Mouse (Mus musculus) midbrain, embryonic 14.5 days (tissue): ENCODE data around the gene Mgat3. TPM values are rescaled to one million over a fixed set of nuclear protein-coding genes. Genes with fewer than 3 reads are reported as not detected.
A peak's percentile ranks its signal among the peaks of the same experiment; 100 is the strongest.

ENCODE experiments used
- ATAC-seq: fragments of 200-750 bp; cut with Nextera tagmentation; 2 replicates; pipeline ENCODE4 v1.8.0; 2017; ENCODE audit warnings: moderate number of reproducible peaks, moderate library complexity; ENCODE audit not compliant: low FRiP score, low TSS enrichment
- DNase-seq: peaks from one replicate; pipeline ENCODE4 v3.0.0-alpha.2; 2015
- H3K27ac ChIP-seq: fragments of 300-500 bp; sonication (generic); replicated peaks from 2 replicates; pipeline ENCODE4 v1.5.1; 2014; ENCODE audit warnings: mild to moderate bottlenecking, low read depth, low read length, moderate library complexity
- H3K27me3 ChIP-seq: fragments of 300-500 bp; sonication (generic); 2 replicates; pipeline ENCODE4 v1.6.1; 2014; ENCODE audit warnings: low read length, control low read depth, mixed read lengths; ENCODE audit not compliant: control insufficient read depth, insufficient read depth
- H3K36me3 ChIP-seq: fragments of 300-500 bp; sonication (generic); 2 replicates; pipeline ENCODE4 v1.6.1; 2014; ENCODE audit warnings: low read length, control low read depth; ENCODE audit not compliant: control insufficient read depth, insufficient read depth
- H3K4me1 ChIP-seq: fragments of 300-500 bp; sonication (generic); 2 replicates; pipeline ENCODE4 v1.6.1; 2014; ENCODE audit warnings: mild to moderate bottlenecking, antibody characterized with exemption, low read length, control low read depth; ENCODE audit not compliant: control insufficient read depth, insufficient read depth
- H3K4me2 ChIP-seq: fragments of 300-500 bp; sonication (generic); 2 replicates; pipeline ENCODE4 v1.6.1; 2014; ENCODE audit warnings: mild to moderate bottlenecking, low read length, moderate library complexity
- H3K4me3 ChIP-seq: fragments of 300-500 bp; sonication (generic); replicated peaks from 2 replicates; pipeline ENCODE4 v1.5.1; 2014; ENCODE audit warnings: low read depth, low read length
- H3K9ac ChIP-seq: fragments of 300-500 bp; sonication (generic); replicated peaks from 2 replicates; pipeline ENCODE4 v1.6.1; 2014; ENCODE audit warnings: mild to moderate bottlenecking, low read length, moderate library complexity
- H3K9me3 ChIP-seq: fragments of 300-500 bp; sonication (generic); 2 replicates; pipeline ENCODE4 v1.6.1; 2016; ENCODE audit warnings: low read length, control low read depth, mixed read lengths; ENCODE audit not compliant: control insufficient read depth
- WGBS: fragments of 180-500 bp; shearing (Covaris S2); extraction: QIAGEN DNeasy Blood & Tissue Kit; methylation state at CpG from one replicate; pipeline ENCODE4 v1.1.7; 2014; 5-methylcytosine and 5-hydroxymethylcytosine counted together
- polyA plus RNA-seq: library from polyadenylated mRNA; unstranded; fragments of >200 nt; fragmentation: Nextera tagmentation; extraction: Ambion mirVana; gene quantifications from 2 replicates; pipeline ENCODE4 v1.2.1, GENCODE M21; 2014

Gene Mgat3
- polyA plus RNA-seq, 1 experiment from 2014 or later, result 20.5 TPM

GRCm38 (mm10) chr15:80133682-80134449 lies 39.7 kb upstream of the Mgat3 start:
- Histone ChIP-seq H3K4me3 (peak overlapping the region; percentile 75), H3K4me1 (peaks cover 14% of the 10 kb centered on the region), H3K4me2 (peak overlapping the region; percentile 63), H3K36me3 (no peaks in the 10 kb centered on the region), H3K9ac (peak overlapping the region; percentile 79), H3K9me3 (no peaks in the 10 kb centered on the region), H3K27ac (peak overlapping the region; percentile 99), H3K27me3 (no peaks in the 10 kb centered on the region)
- WGBS, result 17% methylated on average over 14 of the region's 14 CpGs
- no peak for DNase-seq
- no peak for ATAC-seq

GRCm38 (mm10) chr15:80134450-80134847 lies 39.1 kb upstream of the Mgat3 start:
- 63% methylated on average over 9 of the region's 9 CpGs for WGBS
- ATAC-seq, result no peak
- no peaks in the 10 kb centered on the region for H3K27me3 ChIP-seq
- DNase-seq, result no peak
- no peaks in the 10 kb centered on the region for H3K9me3 ChIP-seq
- peak overlapping the region; percentile 75; the same call in 1 of the 2 replicates for H3K4me3 ChIP-seq
- no peak overlapping the region for H3K27ac ChIP-seq
- H3K36me3 ChIP-seq, result no peaks in the 10 kb centered on the region
- H3K4me1 ChIP-seq, result peaks cover 14% of the 10 kb centered on the region
- H3K9ac ChIP-seq, result peak overlapping the region; percentile 79; the same call in 1 of the 2 replicates
- peak overlapping the region; percentile 63 for H3K4me2 ChIP-seq

GRCm38 (mm10) chr15:80135499-80135898 lies 38.0 kb upstream of the Mgat3 start:
- no peak for DNase-seq
- WGBS, result 90% methylated on average over 2 of the region's 2 CpGs
- no peaks in the 10 kb centered on the region for H3K9me3 ChIP-seq
- no peak for ATAC-seq
- no peak overlapping the region for H3K4me3 ChIP-seq
- no peak overlapping the region for H3K9ac ChIP-seq
- no peaks in the 10 kb centered on the region for H3K27me3 ChIP-seq
- no peak overlapping the region for H3K27ac ChIP-seq
- H3K4me1 ChIP-seq, result peaks cover 14% of the 10 kb centered on the region
- no peak overlapping the region for H3K4me2 ChIP-seq
- no peaks in the 10 kb centered on the region for H3K36me3 ChIP-seq

- Histone ChIP-seq H3K4me2 (no peak overlapping the region), H3K4me1 (peaks cover 14% of the 10 kb centered on the region), H3K4me3 (no peak overlapping the region), H3K27ac (no peak overlapping the region), H3K27me3 (no peaks in the 10 kb centered on the region), H3K9me3 (no peaks in the 10 kb centered on the region), H3K9ac (no peak overlapping the region), H3K36me3 (peaks cover 9% of the 10 kb centered on the region)
- ATAC-seq (no peak), DNase-seq (no peak)
- 96% methylated on average over 3 of the region's 3 CpGs for WGBS
Measured at GRCm38 (mm10) chr15:80136645-80137044, 36.9 kb upstream of the Mgat3 start.

GRCm38 (mm10) chr15:80137945-80138791 lies 35.4 kb upstream of the Mgat3 start:
- Histone ChIP-seq H3K4me2 (no peak overlapping the region), H3K4me1 (peaks cover 12% of the 10 kb centered on the region), H3K9ac (no peak overlapping the region), H3K27ac (0 out of 2 replicates have a peak overlapping the region, but pooled peaks have one; percentile 8), H3K4me3 (no peak overlapping the region), H3K27me3 (no peaks in the 10 kb centered on the region), H3K36me3 (peaks cover 14% of the 10 kb centered on the region), H3K9me3 (no peaks in the 10 kb centered on the region)
- no peak for DNase-seq
- ATAC-seq, result no peak
- 65% methylated on average over 17 of the region's 17 CpGs for WGBS

GRCm38 (mm10) chr15:80140302-80140701 lies 33.2 kb upstream of the Mgat3 start:
- H3K9ac ChIP-seq, result no peak overlapping the region
- no peaks in the 10 kb centered on the region for H3K4me1 ChIP-seq
- no peaks in the 10 kb centered on the region for H3K27me3 ChIP-seq
- no peak for DNase-seq
- no peaks in the 10 kb centered on the region for H3K9me3 ChIP-seq
- ATAC-seq, result no peak
- no peak overlapping the region for H3K27ac ChIP-seq
- H3K4me3 ChIP-seq, result no peak overlapping the region
- H3K4me2 ChIP-seq, result no peak overlapping the region
- H3K36me3 ChIP-seq, result peaks cover 22% of the 10 kb centered on the region
- WGBS, result 98% methylated on average over 2 of the region's 2 CpGs

GRCm38 (mm10) chr15:80140878-80141277 lies 32.6 kb upstream of the Mgat3 start:
- H3K4me2 ChIP-seq, result no peak overlapping the region
- H3K4me3 ChIP-seq, result no peak overlapping the region
- H3K27me3 ChIP-seq, result no peaks in the 10 kb centered on the region
- no peak overlapping the region for H3K27ac ChIP-seq
- WGBS, result over 99% methylated on average over 3 of the region's 3 CpGs
- H3K9ac ChIP-seq, result no peak overlapping the region
- DNase-seq (no peak), ATAC-seq (no peak)
- peaks cover 22% of the 10 kb centered on the region for H3K36me3 ChIP-seq
- H3K9me3 ChIP-seq, result no peaks in the 10 kb centered on the region
- H3K4me1 ChIP-seq, result no peaks in the 10 kb centered on the region

GRCm38 (mm10) chr15:80142130-80142529 lies 31.4 kb upstream of the Mgat3 start:
- no peak for DNase-seq
- H3K4me2 ChIP-seq, result no peak overlapping the region
- no peak overlapping the region for H3K27ac ChIP-seq
- no peaks in the 10 kb centered on the region for H3K4me1 ChIP-seq
- H3K27me3 ChIP-seq, result no peaks in the 10 kb centered on the region
- no peak overlapping the region for H3K9ac ChIP-seq
- H3K4me3 ChIP-seq, result no peak overlapping the region
- 97% methylated on average over 3 of the region's 3 CpGs for WGBS
- peaks cover 22% of the 10 kb centered on the region for H3K36me3 ChIP-seq
- no peaks in the 10 kb centered on the region for H3K9me3 ChIP-seq
- ATAC-seq, result no peak
